Mouse (Mus musculus): ENCODE results near the gene Zfy2.

Zfy2 gene

DNA sequence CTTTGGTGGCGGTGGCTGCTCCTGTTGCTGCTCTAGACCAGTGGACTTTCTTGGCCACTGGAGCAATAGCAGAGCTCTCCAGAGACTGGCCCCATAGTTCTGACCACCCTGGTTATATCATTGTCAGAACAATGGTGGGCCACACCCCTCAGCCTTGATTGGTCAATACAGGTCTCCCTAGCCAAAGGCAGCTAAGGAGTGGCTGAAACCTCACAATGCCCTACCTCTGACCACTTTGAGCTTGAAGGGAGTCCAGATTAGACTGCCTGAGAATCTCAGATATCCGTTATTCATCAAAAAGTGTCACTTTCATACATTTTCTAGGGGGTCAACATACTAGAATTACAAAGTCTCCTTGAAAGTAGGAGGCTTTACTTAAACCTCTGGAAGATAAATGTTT is at the start of gene Zfy2:
Zfy2 (minus strand) TSS at position 101 of the 400 bp plus-strand sequence.
- no peak for DNase-seq (ENCODE audit: low read depth, low spot score)

Data from ES-CJ7 (cell line).